20 mouse cellular contexts compared by ENCODE assay signal in genomic region chr16:33158006-33158405, GRCm38 (mm10). TPM values are rescaled to one million over a fixed set of nuclear protein-coding genes. Genes with fewer than 3 reads are reported as not detected.
DNase-seq lines count a peak whose midpoint lies in the region; ATAC-seq and TF ChIP-seq lines count a peak whose summit lies in the region.
"Had no signal": no experiment of that assay in that cellular context is flagged by ENCODE, and none has a peak within 500 bp of the region (broad histone marks: within the 10 kb centered on the region; RNA-seq: fewer than 3 reads in every experiment).

No protein-coding gene starts in this region.

- no peak for ATAC-seq in forebrain, postnatal 0 days
- ATAC-seq in forebrain, embryonic 11.5 days (replicated peaks; ENCODE audit: low FRiP score), result no peak
- ATAC-seq in midbrain, embryonic 14.5 days (ENCODE audit: low FRiP score, low TSS enrichment), result no peak
- ATAC-seq: forebrain, embryonic 14.5 days; intestine, embryonic 16.5 days; Patski had no signal

- TF ChIP-seq POLR2A in brain, embryonic 14.5 days (IDR thresholded peaks at IDR 0.05; ENCODE audit: borderline replicate concordance, extremely low read depth, insufficient read depth, insufficient read length, poor library complexity, severe bottlenecking), result no peak

- H3K4me2 ChIP-seq in forebrain, postnatal 0 days (ENCODE audit: low read depth), result no peak overlapping the region
- no peak overlapping the region for H3K4me2 ChIP-seq in forebrain, embryonic 11.5 days (ENCODE audit: low read depth, low read length, severe bottlenecking)
- no peak overlapping the region for H3K4me2 ChIP-seq in midbrain, embryonic 14.5 days (ENCODE audit: low read length)
- H3K4me2 ChIP-seq: heart, embryonic 11.5 days; heart, embryonic 15.5 days; hindbrain, embryonic 15.5 days had no signal

- no peak for TF ChIP-seq CTCF in forebrain, postnatal 0 days (IDR thresholded peaks at IDR 0.05; ENCODE audit: low read depth)
- TF ChIP-seq CTCF in brain, embryonic 14.5 days (IDR thresholded peaks at IDR 0.05; ENCODE audit: borderline replicate concordance, extremely low read depth, insufficient read depth, insufficient read length), result no peak

- H3K27ac ChIP-seq in forebrain, postnatal 0 days (ENCODE audit: low read depth, low read length), result peak overlapping the region; percentile 41; the same call in 1 of the 2 replicates
- H3K27ac ChIP-seq in forebrain, embryonic 11.5 days (ENCODE audit: low read depth, low read length), result no peak overlapping the region
- no peak overlapping the region for H3K27ac ChIP-seq in midbrain, embryonic 14.5 days (replicated peaks; ENCODE audit: low read depth, low read length)
- H3K27ac ChIP-seq: embryonic facial prominence, embryonic 10.5 days; heart, embryonic 15.5 days; hindbrain, embryonic 15.5 days had no signal

- H3K4me1 ChIP-seq in forebrain, postnatal 0 days (ENCODE audit: insufficient read depth), result no peaks in the 10 kb centered on the region
- H3K4me1 ChIP-seq in forebrain, embryonic 11.5 days (replicated peaks; ENCODE audit: control insufficient read depth, insufficient read depth, low read length), result no peaks in the 10 kb centered on the region
- H3K4me1 ChIP-seq in midbrain, embryonic 14.5 days (ENCODE audit: control insufficient read depth, insufficient read depth, low read length), result no peaks in the 10 kb centered on the region
- H3K4me1 ChIP-seq: embryonic facial prominence, embryonic 10.5 days; hindbrain, embryonic 15.5 days had no signal

- no peaks in the 10 kb centered on the region for H3K36me3 ChIP-seq in forebrain, postnatal 0 days (ENCODE audit: insufficient read depth)
- no peaks in the 10 kb centered on the region for H3K36me3 ChIP-seq in forebrain, embryonic 11.5 days (ENCODE audit: control insufficient read depth, insufficient read depth, low read length)
- no peaks in the 10 kb centered on the region for H3K36me3 ChIP-seq in midbrain, embryonic 14.5 days (ENCODE audit: control insufficient read depth, insufficient read depth, low read length)
- H3K36me3 ChIP-seq: embryonic facial prominence, embryonic 10.5 days; heart, embryonic 15.5 days; hindbrain, embryonic 15.5 days had no signal

- no peaks in the 10 kb centered on the region for H3K9me3 ChIP-seq in forebrain, postnatal 0 days (ENCODE audit: low read length)
- H3K9me3 ChIP-seq in forebrain, embryonic 11.5 days (ENCODE audit: control insufficient read depth, low read length), result no peaks in the 10 kb centered on the region
- H3K9me3 ChIP-seq in midbrain, embryonic 14.5 days (ENCODE audit: control insufficient read depth, low read length), result no peaks in the 10 kb centered on the region
- H3K9me3 ChIP-seq: embryonic facial prominence, embryonic 10.5 days; heart, embryonic 15.5 days; hindbrain, embryonic 15.5 days had no signal

- intact Hi-C loops in left cerebral cortex, postnatal 4 days (cut with DNase I), result loop anchor here (10.0 kb wide), 1 partner anchor 93 kb away; the partner anchor contains the start of gene Lmln

- no peak overlapping the region for H3K4me3 ChIP-seq in forebrain, postnatal 0 days (ENCODE audit: low read depth, low read length)
- H3K4me3 ChIP-seq in forebrain, embryonic 11.5 days (ENCODE audit: low read depth, low read length), result no peak overlapping the region
- H3K4me3 ChIP-seq in midbrain, embryonic 14.5 days (replicated peaks; ENCODE audit: low read depth, low read length), result no peak overlapping the region
- H3K4me3 ChIP-seq: embryonic facial prominence, embryonic 10.5 days; heart, embryonic 15.5 days; hindbrain, embryonic 15.5 days had no signal

- 67% methylated on average over 11 of the region's 11 CpGs for WGBS in forebrain, postnatal 0 days
- WGBS in forebrain, embryonic 11.5 days, result 89% methylated on average over 11 of the region's 11 CpGs
- WGBS in midbrain, embryonic 14.5 days, result 64% methylated on average over 11 of the region's 11 CpGs

- H3K9ac ChIP-seq in forebrain, postnatal 0 days, result no peak overlapping the region
- H3K9ac ChIP-seq in forebrain, embryonic 11.5 days (ENCODE audit: low read length), result no peak overlapping the region
- H3K9ac ChIP-seq in midbrain, embryonic 14.5 days (replicated peaks; ENCODE audit: low read length), result no peak overlapping the region
- H3K9ac ChIP-seq: heart, embryonic 15.5 days; hindbrain, embryonic 15.5 days had no signal

- no peaks in the 10 kb centered on the region for H3K27me3 ChIP-seq in forebrain, postnatal 0 days (ENCODE audit: insufficient read depth, low read length)
- H3K27me3 ChIP-seq in forebrain, embryonic 11.5 days (ENCODE audit: control insufficient read depth, insufficient read depth, low read length), result no peaks in the 10 kb centered on the region
- H3K27me3 ChIP-seq in midbrain, embryonic 14.5 days (ENCODE audit: control insufficient read depth, insufficient read depth, low read length), result no peaks in the 10 kb centered on the region
- H3K27me3 ChIP-seq: heart, embryonic 15.5 days; hindbrain, embryonic 15.5 days had no signal

- no peak for DNase-seq in forebrain, postnatal 0 days
- DNase-seq in forebrain, embryonic 11.5 days (ENCODE audit: low spot score), result no peak
- peak; percentile 18 for DNase-seq in left cerebral cortex, postnatal 4 days
- DNase-seq in left cerebral cortex, adult 8-10 months (ENCODE audit: low spot score in 2 of 2), result no peak
- peak; percentile 32 for DNase-seq in brain, embryonic 14.5 days (ENCODE audit: low read depth)
- no peak for DNase-seq in Muller cell, postnatal 12 days (ENCODE audit: inconsistent ontology term)
- no peak for DNase-seq in midbrain, embryonic 14.5 days
- DNase-seq: adrenal gland, adult 2 months; adrenal gland, postnatal 25 days; cerebellum, adult 9-10 months; gastrocnemius, postnatal 36 days; heart, adult 18-20 months; heart, postnatal 14 days had no signal

RNA-seq across cellular contexts. Expression of gene Osbpl11, which starts 26.9 kb away (rescaled TPM):
- total RNA-seq in forebrain, postnatal 0 days (2014; rRNA removed), result 23.5 and 24.8 TPM in 2 replicates
- 9.0 and 13.3 TPM in 2 replicates for polyA plus RNA-seq in forebrain, postnatal 0 days (2015; fragmentation: Nextera tagmentation; extraction: Ambion mirVana)
- polyA plus RNA-seq in forebrain, embryonic 11.5 days (2014; fragmentation: Nextera tagmentation; extraction: Ambion mirVana), result 26.2 and 26.7 TPM in 2 replicates
- total RNA-seq in left cerebral cortex, postnatal 4 days (2021), result 10 to 100 TPM; 26.8 to 27.4 TPM
- total RNA-seq in left cerebral cortex, adult 8-10 months (2022), result 10 to 100 TPM; 14.8 to 18.9 (median 16.7) TPM
- 15.5 and 19.7 TPM in 2 replicates for polyA plus RNA-seq in brain, embryonic 14.5 days (2012; rRNA removed)
- polyA plus RNA-seq in midbrain, embryonic 14.5 days (2014; fragmentation: Nextera tagmentation; extraction: Ambion mirVana), result 16.4 and 21.5 TPM in 2 replicates

Comparison
In these comparisons a context has a peak if more than half of its experiments do, and no peak if none do; other contexts are left out.
1. DNase-seq: peak in left cerebral cortex, postnatal 4 days (single experiment) and brain, embryonic 14.5 days (single experiment); none in forebrain, postnatal 0 days (single experiment), forebrain, embryonic 11.5 days (single experiment), left cerebral cortex, adult 8-10 months (0 of 2), Muller cell, postnatal 12 days (single experiment) and midbrain, embryonic 14.5 days (single experiment).